Mouse (Mus musculus): ENCODE data around the gene Satb2. TPM values are rescaled to one million over a fixed set of nuclear protein-coding genes. Genes with fewer than 3 reads are reported as not detected.

Satb2 gene
- polyA plus RNA-seq, 1 experiment: 0.16 TPM

DNA sequence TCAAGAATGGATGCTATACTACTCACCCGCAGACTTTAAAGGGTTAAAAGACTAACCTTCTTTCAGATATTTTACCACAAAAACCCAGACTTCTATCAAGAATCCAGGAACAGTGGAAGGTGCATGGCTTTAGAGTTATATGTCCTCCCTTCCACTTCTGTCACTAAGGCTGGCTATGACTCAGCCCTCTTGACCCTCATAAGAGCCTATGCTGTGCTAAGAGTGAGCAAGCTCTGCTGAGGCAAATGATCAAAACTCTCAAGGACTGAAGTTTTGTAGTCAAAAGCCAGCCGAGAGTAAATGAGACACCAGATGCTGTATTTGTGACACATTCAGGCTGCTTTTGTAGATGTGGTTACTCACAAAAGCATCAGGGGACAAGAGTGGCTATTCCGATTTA, 81.8 kb downstream of the Satb2 start:
- WGBS: 92% methylated on average over 3 of the region's 3 CpGs
- H3K36me3 ChIP-seq (ENCODE audit: control insufficient read depth, insufficient read depth, low read length): no peaks in the 10 kb centered on the region
- no peak for TF ChIP-seq CTCF (IDR thresholded peaks at IDR 0.05; ENCODE audit: borderline replicate concordance, control insufficient read depth, extremely low read depth, insufficient read depth, low read length, poor library complexity)
- TF ChIP-seq POLR2A (IDR thresholded peaks at IDR 0.05; ENCODE audit: control insufficient read depth, extremely low read depth, insufficient read depth, low read length, poor library complexity): no peak
- no peaks in the 10 kb centered on the region for H3K4me1 ChIP-seq (replicated peaks; ENCODE audit: control insufficient read depth, insufficient read depth, low read length)
- no peak overlapping the region for H3K27ac ChIP-seq (ENCODE audit: control insufficient read depth, insufficient read depth, low read length)
- no peak for DNase-seq
- H3K27me3 ChIP-seq (ENCODE audit: control insufficient read depth, insufficient read depth, low read length): no peaks in the 10 kb centered on the region
- no peak overlapping the region for H3K4me3 ChIP-seq (ENCODE audit: control insufficient read depth, insufficient read depth, low read length)

DNA sequence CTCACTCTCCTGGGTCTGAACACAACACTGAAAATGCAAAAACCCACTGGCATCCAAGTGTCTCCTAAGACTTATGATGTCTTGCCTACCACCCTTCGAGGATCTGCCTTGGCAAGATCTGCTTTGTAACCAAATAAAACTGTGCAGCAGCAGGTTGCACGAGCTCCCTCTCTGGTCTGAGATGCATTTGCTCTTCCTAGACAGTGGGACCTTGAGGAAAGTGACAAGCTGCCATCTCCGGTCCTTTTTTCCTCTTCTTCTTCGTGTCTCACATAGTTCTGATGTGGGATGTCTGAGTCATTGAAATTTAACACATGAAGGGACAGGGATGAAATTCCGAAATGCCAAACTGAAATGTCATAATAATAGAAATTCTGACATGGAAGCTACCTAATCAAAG, 85.7 kb downstream of the Satb2 start:
- Histone ChIP-seq H3K27ac (ENCODE audit: control insufficient read depth, insufficient read depth, low read length) (no peak overlapping the region), H3K27me3 (ENCODE audit: control insufficient read depth, insufficient read depth, low read length) (no peaks in the 10 kb centered on the region), H3K4me3 (ENCODE audit: control insufficient read depth, insufficient read depth, low read length) (no peak overlapping the region), H3K36me3 (ENCODE audit: control insufficient read depth, insufficient read depth, low read length) (no peaks in the 10 kb centered on the region), H3K4me1 (replicated peaks; ENCODE audit: control insufficient read depth, insufficient read depth, low read length) (no peaks in the 10 kb centered on the region)
- TF ChIP-seq CTCF (IDR thresholded peaks at IDR 0.05; ENCODE audit: borderline replicate concordance, control insufficient read depth, extremely low read depth, insufficient read depth, low read length, poor library complexity): no peak
- WGBS: 86% methylated on average over 5 of the region's 5 CpGs
- DNase-seq: no peak

DNA sequence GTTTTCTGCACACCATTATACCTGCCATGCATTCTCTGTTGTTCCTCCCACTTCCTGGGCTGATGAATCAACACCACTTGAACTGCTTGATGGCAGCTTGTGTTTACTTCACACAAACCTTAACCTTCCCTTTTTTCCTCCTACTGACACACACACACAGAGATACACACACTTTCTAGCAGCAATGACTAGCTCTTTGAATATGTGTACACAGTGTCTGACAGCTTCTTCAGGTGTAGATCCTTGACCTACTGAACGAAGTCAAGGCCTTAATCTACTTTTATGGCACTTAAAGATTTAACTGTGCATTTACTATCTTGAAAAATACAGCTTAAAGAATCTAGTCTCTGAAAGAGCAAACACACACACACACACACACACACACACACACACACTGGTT, 89.5 kb downstream of the Satb2 start:
- H3K27me3 ChIP-seq (ENCODE audit: control insufficient read depth, insufficient read depth, low read length): no peaks in the 10 kb centered on the region
- 77% methylated on average over 1 of the region's 1 CpGs for WGBS

DNA sequence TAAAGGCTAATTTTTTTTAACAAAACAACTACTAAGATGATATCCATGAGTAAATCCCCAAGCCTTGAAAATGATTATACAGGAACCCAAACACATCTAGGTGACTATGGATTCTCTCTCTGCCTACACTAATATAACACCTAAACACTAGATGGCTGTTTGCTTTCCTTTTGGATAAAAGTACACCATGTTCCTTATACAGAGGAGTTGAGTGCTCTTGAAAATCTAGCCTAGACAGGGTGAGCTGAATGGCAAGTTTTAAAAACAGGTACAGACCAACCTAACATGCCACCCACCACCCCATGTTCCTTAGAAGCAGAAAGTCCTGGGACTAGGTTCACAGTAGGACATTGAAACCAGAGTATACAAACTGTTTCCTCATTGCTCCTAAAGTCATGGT, 90.9 kb downstream of the Satb2 start:
- no peaks in the 10 kb centered on the region for H3K27me3 ChIP-seq (ENCODE audit: control insufficient read depth, insufficient read depth, low read length)
- H3K27ac ChIP-seq (ENCODE audit: control insufficient read depth, insufficient read depth, low read length): no peak overlapping the region
- no peak for DNase-seq
- TF ChIP-seq POLR2A (IDR thresholded peaks at IDR 0.05; ENCODE audit: control insufficient read depth, extremely low read depth, insufficient read depth, low read length, poor library complexity) (no peak), CTCF (IDR thresholded peaks at IDR 0.05; ENCODE audit: borderline replicate concordance, control insufficient read depth, extremely low read depth, insufficient read depth, low read length, poor library complexity) (no peak)
- no peaks in the 10 kb centered on the region for H3K36me3 ChIP-seq (ENCODE audit: control insufficient read depth, insufficient read depth, low read length)
- H3K4me3 ChIP-seq (ENCODE audit: control insufficient read depth, insufficient read depth, low read length): no peak overlapping the region
- H3K4me1 ChIP-seq (replicated peaks; ENCODE audit: control insufficient read depth, insufficient read depth, low read length): no peaks in the 10 kb centered on the region

More for the DNA sequence above, 89.5 kb downstream of the Satb2 start:
- H3K4me1 ChIP-seq (replicated peaks; ENCODE audit: control insufficient read depth, insufficient read depth, low read length): no peaks in the 10 kb centered on the region
- no peak for TF ChIP-seq POLR2A (IDR thresholded peaks at IDR 0.05; ENCODE audit: control insufficient read depth, extremely low read depth, insufficient read depth, low read length, poor library complexity)
- no peak for TF ChIP-seq CTCF (IDR thresholded peaks at IDR 0.05; ENCODE audit: borderline replicate concordance, control insufficient read depth, extremely low read depth, insufficient read depth, low read length, poor library complexity)
- no peak overlapping the region for H3K4me3 ChIP-seq (ENCODE audit: control insufficient read depth, insufficient read depth, low read length)
- H3K27ac ChIP-seq (ENCODE audit: control insufficient read depth, insufficient read depth, low read length): no peak overlapping the region
- H3K36me3 ChIP-seq (ENCODE audit: control insufficient read depth, insufficient read depth, low read length): no peaks in the 10 kb centered on the region
- DNase-seq: no peak

DNA sequence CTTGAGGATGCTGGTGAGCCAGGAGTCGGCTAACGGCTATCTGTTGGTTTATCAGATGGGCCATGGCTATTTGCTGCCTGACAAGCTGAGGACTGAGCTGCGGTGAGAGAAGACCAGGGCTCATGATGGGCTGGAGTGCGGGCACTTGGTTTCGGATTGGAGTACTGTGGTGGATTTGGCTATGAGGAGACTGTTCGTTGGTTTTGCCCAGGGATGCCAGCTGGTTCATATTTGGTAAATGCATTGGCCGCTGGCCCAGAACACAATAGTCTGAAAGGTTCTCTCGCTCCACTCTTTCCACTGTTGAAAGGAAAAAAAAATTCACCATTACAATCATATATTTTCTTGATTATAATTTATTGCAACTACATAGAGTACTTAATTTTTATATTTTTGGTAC, 107.0 kb downstream of the Satb2 start:
- H3K4me3 ChIP-seq (ENCODE audit: control insufficient read depth, insufficient read depth, low read length): no peak overlapping the region
- no peak for DNase-seq
- H3K36me3 ChIP-seq (ENCODE audit: control insufficient read depth, insufficient read depth, low read length): no peaks in the 10 kb centered on the region
- H3K27me3 ChIP-seq (ENCODE audit: control insufficient read depth, insufficient read depth, low read length): no peaks in the 10 kb centered on the region
- H3K4me1 ChIP-seq (replicated peaks; ENCODE audit: control insufficient read depth, insufficient read depth, low read length): no peaks in the 10 kb centered on the region
- H3K27ac ChIP-seq (ENCODE audit: control insufficient read depth, insufficient read depth, low read length): no peak overlapping the region
- WGBS: 97% methylated on average over 8 of the region's 8 CpGs
- TF ChIP-seq POLR2A (IDR thresholded peaks at IDR 0.05; ENCODE audit: control insufficient read depth, extremely low read depth, insufficient read depth, low read length, poor library complexity) (no peak), CTCF (IDR thresholded peaks at IDR 0.05; ENCODE audit: borderline replicate concordance, control insufficient read depth, extremely low read depth, insufficient read depth, low read length, poor library complexity) (no peak)

DNA sequence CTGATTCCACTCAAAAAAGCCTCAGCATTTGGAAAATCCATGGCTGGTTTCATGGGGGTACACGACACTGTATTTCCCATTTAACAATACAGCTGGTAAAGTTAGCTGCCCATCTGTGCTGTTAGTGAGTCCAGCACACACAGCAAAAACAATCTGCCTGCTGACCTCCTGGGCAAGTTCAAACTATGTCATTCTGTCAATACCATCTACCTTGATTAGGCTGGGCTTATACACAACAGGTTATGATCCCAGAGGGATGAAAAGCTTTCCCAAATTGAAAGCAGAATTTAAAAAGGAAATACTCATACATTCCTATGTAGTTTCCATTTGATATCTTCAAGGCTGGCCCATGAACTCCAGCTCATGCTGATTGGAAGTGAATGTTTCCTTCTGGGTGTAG, 113.2 kb downstream of the Satb2 start:
- Histone ChIP-seq H3K36me3 (ENCODE audit: control insufficient read depth, insufficient read depth, low read length) (no peaks in the 10 kb centered on the region), H3K27ac (ENCODE audit: control insufficient read depth, insufficient read depth, low read length) (no peak overlapping the region), H3K4me3 (ENCODE audit: control insufficient read depth, insufficient read depth, low read length) (no peak overlapping the region), H3K4me1 (replicated peaks; ENCODE audit: control insufficient read depth, insufficient read depth, low read length) (no peaks in the 10 kb centered on the region), H3K27me3 (ENCODE audit: control insufficient read depth, insufficient read depth, low read length) (no peaks in the 10 kb centered on the region)
- 88% methylated on average over 1 of the region's 1 CpGs for WGBS
- TF ChIP-seq POLR2A (IDR thresholded peaks at IDR 0.05; ENCODE audit: control insufficient read depth, extremely low read depth, insufficient read depth, low read length, poor library complexity): no peak
- TF ChIP-seq CTCF (IDR thresholded peaks at IDR 0.05; ENCODE audit: borderline replicate concordance, control insufficient read depth, extremely low read depth, insufficient read depth, low read length, poor library complexity): no peak
- DNase-seq: no peak

DNA sequence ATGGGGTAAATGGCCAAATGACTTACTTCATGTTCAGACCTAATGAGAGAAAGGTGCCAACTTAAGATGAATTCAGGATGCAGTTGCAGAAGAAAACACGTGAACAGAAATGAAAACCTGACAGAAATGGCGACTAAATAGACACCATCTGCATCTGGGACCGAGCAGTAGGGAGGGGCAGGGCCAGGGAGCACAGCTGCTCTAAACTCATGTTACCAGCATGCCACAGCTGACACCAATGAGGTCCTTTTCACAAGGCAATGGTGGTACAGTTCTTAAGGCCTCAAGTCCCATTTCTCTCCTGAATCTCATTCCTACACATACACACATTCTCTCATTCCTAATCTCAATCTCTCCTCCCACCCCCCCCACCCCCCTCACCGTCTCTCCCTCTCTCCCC, 115.7 kb downstream of the Satb2 start:
- TF ChIP-seq POLR2A (IDR thresholded peaks at IDR 0.05; ENCODE audit: control insufficient read depth, extremely low read depth, insufficient read depth, low read length, poor library complexity): no peak
- TF ChIP-seq CTCF (IDR thresholded peaks at IDR 0.05; ENCODE audit: borderline replicate concordance, control insufficient read depth, extremely low read depth, insufficient read depth, low read length, poor library complexity): no peak
- no peak overlapping the region for H3K27ac ChIP-seq (ENCODE audit: control insufficient read depth, insufficient read depth, low read length)
- no peaks in the 10 kb centered on the region for H3K36me3 ChIP-seq (ENCODE audit: control insufficient read depth, insufficient read depth, low read length)
- WGBS: 84% methylated on average over 4 of the region's 4 CpGs
- H3K4me3 ChIP-seq (ENCODE audit: control insufficient read depth, insufficient read depth, low read length): no peak overlapping the region
- no peaks in the 10 kb centered on the region for H3K4me1 ChIP-seq (replicated peaks; ENCODE audit: control insufficient read depth, insufficient read depth, low read length)
- DNase-seq: no peak
- H3K27me3 ChIP-seq (ENCODE audit: control insufficient read depth, insufficient read depth, low read length): no peaks in the 10 kb centered on the region
